Mouse (Mus musculus): ENCODE data around the gene Frg2f1.

GRCm38 (mm10) chr4:119555466-119555865, 16.1 kb upstream of the Frg2f1 start:
- TF ChIP-seq CTCF (IDR thresholded peaks at IDR 0.05; ENCODE audit: extremely low read depth, insufficient read length, insufficient replicate concordance, low read depth, low read length) (no peak), POLR2A (IDR thresholded peaks at IDR 0.05; ENCODE audit: low read depth, low read length) (no peak)

All from small intestine, adult 2 months (tissue).